Mouse (Mus musculus): ENCODE measurements at regions not wholly inside any gene's neighbourhood (a gene's known extent, or its start where the extent isn't known, plus 50 kb on each side); places are given as distances from the start of the nearest gene placed in this dataset.

DNA sequence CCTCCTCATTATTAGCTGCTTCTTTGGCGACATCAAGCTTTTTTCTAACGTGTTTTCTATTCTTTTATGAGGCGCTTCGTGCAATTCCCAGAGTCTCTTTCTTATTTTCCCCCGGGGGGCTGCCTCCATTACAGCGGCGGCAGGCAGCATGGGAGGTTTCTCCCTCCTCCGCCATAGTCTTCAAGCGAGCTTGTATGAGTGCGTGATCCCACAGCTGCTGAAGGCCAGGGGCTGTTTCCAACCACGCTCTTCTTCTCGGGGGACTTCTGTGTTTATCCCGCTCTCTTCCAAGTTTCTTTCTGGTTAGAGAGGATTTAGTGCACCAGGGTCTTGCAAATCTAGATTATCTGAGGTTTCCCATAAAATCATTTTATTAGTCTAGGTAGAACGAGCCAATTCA lies 77.9 kb upstream of the Lsm14a start:
- DNase-seq (ENCODE audit: low spot score in 2 of 2): no peak
- no peak for TF ChIP-seq CTCF (conservative IDR thresholded peaks at IDR 0.05)
- Histone ChIP-seq H3K27ac (no peak overlapping the region), H3K4me3 (no peak overlapping the region)

- no peak overlapping the region for H3K4me3 ChIP-seq
- peak; percentile 73 for TF ChIP-seq CTCF (conservative IDR thresholded peaks at IDR 0.05)
- DNase-seq (ENCODE audit: low spot score in 2 of 2): peak in 1 of 2 experiments; percentile 19
- H3K27ac ChIP-seq: no peak overlapping the region
Measured at GRCm38 (mm10) chr7:34462069-34462468, 69.0 kb upstream of the Lsm14a start.

- H3K27ac ChIP-seq: no peak overlapping the region
- DNase-seq (ENCODE audit: low spot score in 2 of 2): no peak
- TF ChIP-seq CTCF (conservative IDR thresholded peaks at IDR 0.05): no peak
- no peak overlapping the region for H3K4me3 ChIP-seq
Measured at GRCm38 (mm10) chr7:34459834-34460495, 66.8 kb upstream of the Lsm14a start.

GRCm38 (mm10) chr7:34458851-34459250 lies 65.7 kb upstream of the Lsm14a start:
- Histone ChIP-seq H3K27ac (no peak overlapping the region), H3K4me3 (no peak overlapping the region)
- no peak for TF ChIP-seq CTCF (conservative IDR thresholded peaks at IDR 0.05)
- DNase-seq (ENCODE audit: low spot score in 2 of 2): no peak

DNA sequence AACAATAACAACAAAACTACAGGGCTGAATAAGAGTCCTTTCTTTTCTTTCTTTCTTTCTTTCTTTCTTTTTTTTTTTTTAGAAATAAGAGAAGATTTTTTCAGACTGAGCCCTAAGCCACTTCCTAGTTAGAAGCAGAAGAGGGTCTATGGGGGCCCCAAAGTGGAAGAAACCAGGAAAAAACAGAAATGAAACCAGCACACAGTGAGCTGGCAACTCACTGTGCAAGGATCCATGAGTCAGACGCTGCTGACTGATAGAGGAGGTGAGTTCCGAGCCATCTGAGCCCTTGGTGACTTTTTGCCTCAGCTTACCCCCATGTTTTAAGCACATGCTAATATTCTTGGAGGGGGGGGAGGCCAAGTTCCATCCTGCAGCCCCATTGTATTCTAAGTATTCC lies 55.2 kb upstream of the Lsm14a start:
- Histone ChIP-seq H3K4me3 (no peak overlapping the region), H3K27ac (no peak overlapping the region)
- TF ChIP-seq CTCF (conservative IDR thresholded peaks at IDR 0.05): no peak
- no peak for DNase-seq (ENCODE audit: low spot score in 2 of 2)

- no peak for TF ChIP-seq CTCF (conservative IDR thresholded peaks at IDR 0.05)
- DNase-seq (ENCODE audit: low spot score in 2 of 2): no peak
- H3K27ac ChIP-seq: no peak overlapping the region
- H3K4me3 ChIP-seq: no peak overlapping the region
Measured at GRCm38 (mm10) chr7:34444263-34444662, 51.1 kb upstream of the Lsm14a start.
